Mouse (Mus musculus): Measurements from ENCODE around the gene Gm14406. TPM values are rescaled to one million over a fixed set of nuclear protein-coding genes. Genes with fewer than 3 reads are reported as not detected.
"Not testable (repeated sequence)": the region's sequence is repeated elsewhere in the genome, so short reads cannot be mapped to it uniquely, and the experiment has no call there.

Gm14406 gene
- polyA plus RNA-seq (2014; fragmentation: Nextera tagmentation; extraction: Ambion mirVana) = not detected in 2 replicates

DNA sequence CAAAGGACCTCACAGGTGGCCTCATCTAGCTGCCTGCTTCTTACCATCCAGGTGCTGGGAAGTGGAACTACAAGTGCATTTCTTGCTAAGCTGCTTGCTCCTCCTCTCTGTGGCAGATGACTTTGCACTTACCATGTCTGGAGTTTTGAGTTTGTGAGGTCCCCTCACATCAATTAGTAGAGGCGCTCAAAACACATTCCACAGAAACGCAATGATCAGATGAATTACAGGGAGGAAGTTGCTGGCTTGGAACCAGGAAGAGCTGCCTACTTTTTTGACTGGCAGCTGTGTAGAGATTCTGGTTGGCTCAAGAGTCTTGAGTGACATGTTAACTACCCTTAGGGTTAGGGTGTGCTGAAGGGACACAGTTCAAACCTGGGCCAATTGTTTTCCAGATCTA lies at the start of gene Gm14406:
Gene Gm14406 (minus strand): TSS at position 213 of the 400 bp plus-strand sequence.
- H3K9me3 ChIP-seq (ENCODE audit: control insufficient read depth, low read length); H3K36me3 ChIP-seq (ENCODE audit: control insufficient read depth, insufficient read depth, low read length); H3K4me2 ChIP-seq (replicated peaks; ENCODE audit: low read depth, low read length); H3K27me3 ChIP-seq (ENCODE audit: control insufficient read depth, insufficient read depth, low read length); H3K27ac ChIP-seq (ENCODE audit: low read depth, low read length); H3K9ac ChIP-seq (ENCODE audit: low read depth, low read length); H3K4me3 ChIP-seq (ENCODE audit: low read length); H3K4me1 ChIP-seq (ENCODE audit: control insufficient read depth, insufficient read depth, low read length); ATAC-seq (ENCODE audit: low FRiP score, low TSS enrichment): not testable (repeated sequence)
- WGBS = 80% methylated on average over 2 of the region's 2 CpGs

DNA sequence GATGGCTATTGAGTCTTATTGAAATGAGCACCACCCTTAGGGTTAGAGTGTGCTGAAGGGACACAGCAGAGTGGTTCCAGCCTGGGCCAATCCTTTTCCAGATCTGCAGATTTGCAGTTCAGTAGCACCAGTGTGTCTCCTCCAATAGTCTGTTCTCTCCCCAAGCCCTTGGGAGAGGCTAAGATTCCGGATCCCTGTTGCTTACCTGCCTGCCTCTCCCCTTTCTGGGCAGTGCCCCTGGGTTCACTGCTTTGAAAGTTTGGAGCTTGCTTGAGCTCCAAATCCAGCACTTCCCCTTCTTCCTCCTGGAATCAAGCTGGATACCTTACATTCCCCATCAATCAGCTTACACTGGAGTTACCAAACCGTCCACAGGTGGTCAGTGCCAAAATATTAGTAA lies 2.9 kb downstream of the Gm14406 start:
- 93% methylated on average over 1 of the region's 2 CpGs for WGBS

DNA sequence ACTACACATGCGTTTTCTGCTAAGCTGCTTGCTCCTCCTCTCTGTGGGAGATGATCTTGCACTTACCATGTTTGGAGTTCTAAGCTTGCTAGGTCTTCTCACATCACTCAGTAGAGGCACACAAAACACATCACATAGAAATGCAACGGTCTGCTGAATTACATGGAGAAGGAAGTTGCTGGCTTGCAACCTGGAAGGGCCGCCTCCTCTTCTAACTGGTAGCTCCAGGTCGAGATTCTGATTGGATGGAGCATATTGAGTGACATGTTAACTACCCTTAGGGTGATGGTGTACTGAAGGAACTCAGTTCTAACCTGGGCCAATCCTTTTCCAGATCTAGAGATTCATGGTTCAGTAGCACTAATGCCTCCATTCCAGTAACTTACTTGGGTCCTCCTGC lies 18.6 kb downstream of the Gm14406 start:
- H3K9me3 ChIP-seq (ENCODE audit: control insufficient read depth, low read length); H3K4me1 ChIP-seq (ENCODE audit: control insufficient read depth, insufficient read depth, low read length); H3K4me2 ChIP-seq (replicated peaks; ENCODE audit: low read depth, low read length); H3K27ac ChIP-seq (ENCODE audit: low read depth, low read length); H3K36me3 ChIP-seq (ENCODE audit: control insufficient read depth, insufficient read depth, low read length); H3K4me3 ChIP-seq (ENCODE audit: low read length); H3K27me3 ChIP-seq (ENCODE audit: control insufficient read depth, insufficient read depth, low read length); ATAC-seq (ENCODE audit: low FRiP score, low TSS enrichment); H3K9ac ChIP-seq (ENCODE audit: low read depth, low read length): not testable (repeated sequence)
- WGBS = 84% methylated on average over 4 of the region's 4 CpGs

More for the DNA sequence above, 2.9 kb downstream of the Gm14406 start:
- ATAC-seq (ENCODE audit: low FRiP score, low TSS enrichment); H3K4me1 ChIP-seq (ENCODE audit: control insufficient read depth, insufficient read depth, low read length); H3K27ac ChIP-seq (ENCODE audit: low read depth, low read length); H3K4me2 ChIP-seq (replicated peaks; ENCODE audit: low read depth, low read length); H3K4me3 ChIP-seq (ENCODE audit: low read length); H3K27me3 ChIP-seq (ENCODE audit: control insufficient read depth, insufficient read depth, low read length); H3K9ac ChIP-seq (ENCODE audit: low read depth, low read length); H3K36me3 ChIP-seq (ENCODE audit: control insufficient read depth, insufficient read depth, low read length); H3K9me3 ChIP-seq (ENCODE audit: control insufficient read depth, low read length): not testable (repeated sequence)

DNA sequence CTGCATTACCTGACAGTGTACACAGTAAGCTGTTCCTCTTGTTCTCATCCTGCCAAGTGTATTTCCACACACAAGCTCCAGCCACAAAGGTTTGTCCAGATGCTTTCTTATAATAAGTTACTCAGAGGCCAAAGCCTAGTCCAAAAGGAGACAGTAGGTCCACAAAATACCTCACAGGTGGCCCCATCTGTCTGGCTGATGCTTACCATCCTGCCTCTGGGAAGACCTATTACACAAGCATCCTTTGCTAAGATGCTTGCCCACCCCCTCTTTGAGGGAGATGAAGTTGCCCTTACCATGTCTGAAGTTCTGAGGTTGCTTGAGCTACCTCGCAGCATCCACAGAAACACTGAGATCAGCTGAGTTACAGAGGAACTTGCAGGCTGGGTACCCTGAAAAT lies 22.7 kb downstream of the Gm14406 start:
- not testable (repeated sequence) for ATAC-seq (ENCODE audit: low FRiP score, low TSS enrichment)
- WGBS = no CpG with 5 or more reads among the region's 1 CpGs

DNA sequence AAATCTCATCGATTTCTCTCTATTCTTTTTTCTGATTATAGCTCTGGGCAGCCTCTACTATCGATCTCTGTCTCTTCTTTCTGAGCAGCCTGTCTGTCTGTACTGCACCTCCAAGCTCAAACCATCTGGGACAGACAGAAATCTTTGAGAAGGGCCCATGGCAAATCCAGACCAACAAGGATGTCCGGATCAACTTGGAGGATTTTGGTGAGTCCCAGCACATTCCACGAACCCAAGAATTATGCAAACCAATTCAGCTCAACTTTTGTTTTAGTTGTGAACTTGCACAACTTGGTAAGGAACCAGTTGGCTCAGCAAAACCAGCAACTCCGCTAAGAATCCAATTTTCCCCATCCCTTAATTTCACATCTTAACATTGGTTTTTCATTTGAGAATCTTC lies 40.3 kb downstream of the Gm14406 start:
- not testable (repeated sequence) for ATAC-seq (ENCODE audit: low FRiP score, low TSS enrichment); H3K9ac ChIP-seq (ENCODE audit: low read depth, low read length); H3K4me3 ChIP-seq (ENCODE audit: low read length); H3K36me3 ChIP-seq (ENCODE audit: control insufficient read depth, insufficient read depth, low read length); H3K27me3 ChIP-seq (ENCODE audit: control insufficient read depth, insufficient read depth, low read length); H3K9me3 ChIP-seq (ENCODE audit: control insufficient read depth, low read length); H3K4me2 ChIP-seq (replicated peaks; ENCODE audit: low read depth, low read length); H3K27ac ChIP-seq (ENCODE audit: low read depth, low read length); H3K4me1 ChIP-seq (ENCODE audit: control insufficient read depth, insufficient read depth, low read length)
- WGBS = 82% methylated on average over 5 of the region's 5 CpGs

More for the DNA sequence above, 22.7 kb downstream of the Gm14406 start:
- H3K4me3 ChIP-seq (ENCODE audit: low read length); H3K27ac ChIP-seq (ENCODE audit: low read depth, low read length); H3K4me2 ChIP-seq (replicated peaks; ENCODE audit: low read depth, low read length); H3K4me1 ChIP-seq (ENCODE audit: control insufficient read depth, insufficient read depth, low read length); H3K27me3 ChIP-seq (ENCODE audit: control insufficient read depth, insufficient read depth, low read length); H3K9ac ChIP-seq (ENCODE audit: low read depth, low read length); H3K9me3 ChIP-seq (ENCODE audit: control insufficient read depth, low read length); H3K36me3 ChIP-seq (ENCODE audit: control insufficient read depth, insufficient read depth, low read length): not testable (repeated sequence)

DNA sequence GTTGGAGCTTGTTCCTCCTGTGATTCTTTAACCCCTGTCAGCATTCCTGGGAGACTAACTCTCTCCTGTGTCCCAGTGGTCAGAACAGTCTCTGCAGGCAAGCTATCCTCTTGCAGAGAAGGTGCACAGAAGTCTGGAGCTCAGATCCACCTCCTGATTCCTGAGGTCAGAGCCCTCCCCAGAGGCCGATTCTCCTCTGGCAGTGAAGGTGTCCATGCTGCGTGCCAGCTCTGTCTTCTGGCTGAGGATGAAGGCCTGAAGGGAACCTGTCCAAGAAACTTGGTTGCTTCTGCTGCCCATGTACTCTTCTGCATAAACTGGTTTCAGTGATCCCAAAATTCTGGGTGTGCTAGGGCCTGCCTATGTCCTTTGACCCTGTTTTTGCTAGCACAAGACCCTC lies 40.9 kb downstream of the Gm14406 start:
- H3K27me3 ChIP-seq (ENCODE audit: control insufficient read depth, insufficient read depth, low read length) = not testable (repeated sequence)
- WGBS = 86% methylated on average over 2 of the region's 2 CpGs

DNA sequence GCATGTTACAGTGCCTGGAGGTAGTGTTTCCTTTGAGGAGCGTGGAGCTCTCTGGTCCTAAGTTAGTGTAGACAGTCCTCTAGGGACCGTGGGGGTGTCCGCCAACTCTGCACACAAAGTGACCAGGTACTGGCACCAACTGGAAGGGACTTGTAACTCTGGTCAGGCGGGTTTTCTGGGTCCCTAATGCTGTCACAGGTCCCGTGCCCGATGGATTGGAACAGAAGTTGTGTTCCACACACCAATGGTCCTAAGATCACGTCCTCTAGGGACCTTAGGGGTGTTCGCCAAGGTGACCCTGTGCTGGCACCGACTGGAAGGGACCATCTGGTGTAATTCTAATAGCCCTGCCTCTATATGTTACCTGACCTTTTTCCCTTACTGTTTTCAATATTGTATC lies 42.1 kb downstream of the Gm14406 start:
- Histone ChIP-seq H3K36me3 (ENCODE audit: control insufficient read depth, insufficient read depth, low read length) (no peaks in the 10 kb centered on the region), H3K9ac (ENCODE audit: low read depth, low read length) (no peak overlapping the region), H3K4me1 (ENCODE audit: control insufficient read depth, insufficient read depth, low read length) (no peaks in the 10 kb centered on the region), H3K4me3 (ENCODE audit: low read length) (no peak overlapping the region), H3K4me2 (replicated peaks; ENCODE audit: low read depth, low read length) (no peak overlapping the region), H3K27me3 (ENCODE audit: control insufficient read depth, insufficient read depth, low read length) (no peaks in the 10 kb centered on the region), H3K27ac (ENCODE audit: low read depth, low read length) (no peak overlapping the region), H3K9me3 (ENCODE audit: control insufficient read depth, low read length) (no peaks in the 10 kb centered on the region)
- ATAC-seq (ENCODE audit: low FRiP score, low TSS enrichment) = no peak
- WGBS = 84% methylated on average over 9 of the region's 9 CpGs

More for the DNA sequence above, 40.9 kb downstream of the Gm14406 start:
- not testable (repeated sequence) for H3K36me3 ChIP-seq (ENCODE audit: control insufficient read depth, insufficient read depth, low read length); H3K4me1 ChIP-seq (ENCODE audit: control insufficient read depth, insufficient read depth, low read length); H3K27ac ChIP-seq (ENCODE audit: low read depth, low read length); H3K9me3 ChIP-seq (ENCODE audit: control insufficient read depth, low read length); H3K4me3 ChIP-seq (ENCODE audit: low read length); ATAC-seq (ENCODE audit: low FRiP score, low TSS enrichment); H3K9ac ChIP-seq (ENCODE audit: low read depth, low read length); H3K4me2 ChIP-seq (replicated peaks; ENCODE audit: low read depth, low read length)

DNA sequence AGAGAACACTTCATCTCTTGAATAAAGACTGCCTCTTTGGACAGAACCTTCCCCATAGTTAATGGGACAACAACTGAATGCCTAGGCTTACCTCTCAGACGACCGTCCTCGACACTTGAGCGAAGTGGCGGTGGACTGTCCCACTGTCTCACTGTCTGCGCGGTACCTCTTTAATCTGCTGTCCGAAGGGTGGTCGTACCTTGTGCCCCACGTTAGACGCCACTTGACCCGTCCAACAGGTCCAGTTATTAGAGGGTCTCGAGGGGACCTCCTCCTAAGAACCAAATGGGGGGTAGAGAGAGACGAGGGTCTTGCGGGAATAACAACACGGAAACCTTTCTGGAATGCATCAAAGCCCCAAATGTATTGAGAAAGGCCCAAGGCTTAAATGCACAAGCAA lies 53.8 kb downstream of the Gm14406 start:
- ATAC-seq (ENCODE audit: low FRiP score, low TSS enrichment); H3K9me3 ChIP-seq (ENCODE audit: control insufficient read depth, low read length); H3K4me1 ChIP-seq (ENCODE audit: control insufficient read depth, insufficient read depth, low read length); H3K9ac ChIP-seq (ENCODE audit: low read depth, low read length); H3K36me3 ChIP-seq (ENCODE audit: control insufficient read depth, insufficient read depth, low read length); H3K4me2 ChIP-seq (replicated peaks; ENCODE audit: low read depth, low read length); H3K4me3 ChIP-seq (ENCODE audit: low read length); H3K27me3 ChIP-seq (ENCODE audit: control insufficient read depth, insufficient read depth, low read length); H3K27ac ChIP-seq (ENCODE audit: low read depth, low read length): not testable (repeated sequence)
- 92% methylated on average over 16 of the region's 16 CpGs for WGBS

DNA sequence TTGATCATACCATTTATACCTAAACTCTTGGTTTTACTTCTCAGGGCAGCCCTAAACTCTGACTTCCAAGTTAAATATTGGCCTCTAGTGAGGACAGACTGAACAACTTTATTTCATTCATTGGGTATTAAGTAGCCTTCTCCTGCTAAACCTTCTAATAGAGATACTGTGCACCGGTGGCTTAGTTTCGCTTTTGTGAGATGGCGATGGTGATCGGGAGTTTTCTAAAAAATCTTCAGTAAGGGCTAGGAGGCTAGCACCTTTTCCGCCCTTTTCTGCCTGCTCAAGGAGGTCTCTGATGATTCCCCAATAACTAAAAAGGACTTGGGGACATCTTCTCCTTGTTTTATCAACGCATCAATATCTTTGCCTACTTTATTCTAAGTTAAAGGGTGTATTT lies 54.3 kb downstream of the Gm14406 start:
- H3K4me1 ChIP-seq (ENCODE audit: control insufficient read depth, insufficient read depth, low read length); H3K4me2 ChIP-seq (replicated peaks; ENCODE audit: low read depth, low read length); H3K27ac ChIP-seq (ENCODE audit: low read depth, low read length); H3K9ac ChIP-seq (ENCODE audit: low read depth, low read length); ATAC-seq (ENCODE audit: low FRiP score, low TSS enrichment); H3K4me3 ChIP-seq (ENCODE audit: low read length); H3K36me3 ChIP-seq (ENCODE audit: control insufficient read depth, insufficient read depth, low read length); H3K27me3 ChIP-seq (ENCODE audit: control insufficient read depth, insufficient read depth, low read length); H3K9me3 ChIP-seq (ENCODE audit: control insufficient read depth, low read length): not testable (repeated sequence)
- 92% methylated on average over 6 of the region's 6 CpGs for WGBS

DNA sequence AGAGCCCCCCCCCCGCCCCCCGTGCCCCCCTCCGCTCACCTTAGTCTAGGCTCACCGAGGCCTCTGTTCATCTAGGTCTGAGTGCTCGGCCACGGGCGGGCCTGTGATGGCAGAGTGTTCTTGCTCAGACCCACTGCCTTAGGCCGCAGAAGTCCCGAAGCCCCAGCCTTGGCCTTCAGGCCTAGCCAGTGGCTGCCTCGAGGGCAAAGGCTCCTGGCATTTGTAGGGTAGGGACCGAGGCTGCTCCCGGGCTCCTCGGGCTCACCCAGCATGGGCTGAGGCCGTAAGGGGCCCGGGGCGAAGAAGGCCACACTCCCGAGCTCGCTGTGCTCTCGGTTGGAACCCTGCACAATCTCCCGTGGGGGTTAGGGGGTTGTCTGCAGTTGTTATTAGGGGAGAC lies 54.9 kb downstream of the Gm14406 start:
- Histone ChIP-seq H3K27ac (ENCODE audit: low read depth, low read length) (no peak overlapping the region), H3K4me3 (ENCODE audit: low read length) (no peak overlapping the region), H3K9ac (ENCODE audit: low read depth, low read length) (no peak overlapping the region), H3K9me3 (ENCODE audit: control insufficient read depth, low read length) (peaks cover 6% of the 10 kb centered on the region), H3K4me1 (ENCODE audit: control insufficient read depth, insufficient read depth, low read length) (no peaks in the 10 kb centered on the region), H3K4me2 (replicated peaks; ENCODE audit: low read depth, low read length) (no peak overlapping the region), H3K27me3 (ENCODE audit: control insufficient read depth, insufficient read depth, low read length) (no peaks in the 10 kb centered on the region), H3K36me3 (ENCODE audit: control insufficient read depth, insufficient read depth, low read length) (no peaks in the 10 kb centered on the region)
- 93% methylated on average over 20 of the region's 20 CpGs for WGBS
- ATAC-seq (ENCODE audit: low FRiP score, low TSS enrichment) = no peak
